Mouse (Mus musculus): ENCODE data around the gene Chmp4b. TPM values are rescaled to one million over a fixed set of nuclear protein-coding genes. Genes with fewer than 3 reads are reported as not detected.

Gene Chmp4b
- 30.1 and 35.4 TPM in 2 replicates for polyA plus RNA-seq (2015; fragmentation: Nextera tagmentation; extraction: Ambion mirVana)

- DNase-seq (ENCODE audit: low spot score) = no peak
Observed at GRCm38 (mm10) chr2:154651363-154651762, at the start of gene Chmp4b. TSS of gene Chmp4b (plus strand) at chr2:154651705.

GRCm38 (mm10) chr2:154603007-154603637, 48.4 kb upstream of the Chmp4b start:
- DNase-seq (ENCODE audit: low spot score) = no peak

GRCm38 (mm10) chr2:154603638-154604153, 47.8 kb upstream of the Chmp4b start, which contains the start of gene Pxmp4:
TSS of gene Pxmp4 (minus strand) at chr2:154603708.
- DNase-seq (ENCODE audit: low spot score) = peak; percentile 97

- DNase-seq (ENCODE audit: low spot score) = peak; percentile 85
Observed at GRCm38 (mm10) chr2:154604156-154604555, 47.3 kb upstream of the Chmp4b start.

- DNase-seq (ENCODE audit: low spot score) = no peak
Observed at GRCm38 (mm10) chr2:154606965-154607364, 44.5 kb upstream of the Chmp4b start.

GRCm38 (mm10) chr2:154609050-154609767, 42.3 kb upstream of the Chmp4b start:
- no peak for DNase-seq (ENCODE audit: low spot score)

- peak; percentile 97 for DNase-seq (ENCODE audit: low spot score)
Observed at GRCm38 (mm10) chr2:154613118-154614115, 38.1 kb upstream of the Chmp4b start, which contains the start of the genes Zfp341 and 4930519P11Rik. TSS of gene Zfp341 (plus strand) at chr2:154613297. TSS of gene 4930519P11Rik (minus strand) at chr2:154613437.

- DNase-seq (ENCODE audit: low spot score) = no peak
Observed at GRCm38 (mm10) chr2:154614841-154615576, 36.5 kb upstream of the Chmp4b start.

GRCm38 (mm10) chr2:154615674-154616073, 35.8 kb upstream of the Chmp4b start:
- DNase-seq (ENCODE audit: low spot score) = peak; percentile 69

GRCm38 (mm10) chr2:154617061-154617460, 34.4 kb upstream of the Chmp4b start:
- DNase-seq (ENCODE audit: low spot score) = peak; percentile 82

- DNase-seq (ENCODE audit: low spot score) = no peak
Observed at GRCm38 (mm10) chr2:154621684-154622083, 29.8 kb upstream of the Chmp4b start.

GRCm38 (mm10) chr2:154624137-154624536, 27.4 kb upstream of the Chmp4b start:
- no peak for DNase-seq (ENCODE audit: low spot score)

- no peak for DNase-seq (ENCODE audit: low spot score)
Observed at GRCm38 (mm10) chr2:154630531-154630930, 21.0 kb upstream of the Chmp4b start.

- DNase-seq (ENCODE audit: low spot score) = no peak
Observed at GRCm38 (mm10) chr2:154632203-154632780, 19.2 kb upstream of the Chmp4b start.

GRCm38 (mm10) chr2:154633039-154633742, 18.3 kb upstream of the Chmp4b start:
- no peak for DNase-seq (ENCODE audit: low spot score)

GRCm38 (mm10) chr2:154633876-154634644, 17.4 kb upstream of the Chmp4b start:
- DNase-seq (ENCODE audit: low spot score) = no peak

- no peak for DNase-seq (ENCODE audit: low spot score)
Observed at GRCm38 (mm10) chr2:154635826-154636225, 15.7 kb upstream of the Chmp4b start.

GRCm38 (mm10) chr2:154638521-154638920, 13.0 kb upstream of the Chmp4b start:
- DNase-seq (ENCODE audit: low spot score) = no peak

- no peak for DNase-seq (ENCODE audit: low spot score)
Observed at GRCm38 (mm10) chr2:154639115-154639514, 12.4 kb upstream of the Chmp4b start.
